Comparison of ENCODE assay signal across 7 mouse cellular contexts in the genomic region with DNA sequence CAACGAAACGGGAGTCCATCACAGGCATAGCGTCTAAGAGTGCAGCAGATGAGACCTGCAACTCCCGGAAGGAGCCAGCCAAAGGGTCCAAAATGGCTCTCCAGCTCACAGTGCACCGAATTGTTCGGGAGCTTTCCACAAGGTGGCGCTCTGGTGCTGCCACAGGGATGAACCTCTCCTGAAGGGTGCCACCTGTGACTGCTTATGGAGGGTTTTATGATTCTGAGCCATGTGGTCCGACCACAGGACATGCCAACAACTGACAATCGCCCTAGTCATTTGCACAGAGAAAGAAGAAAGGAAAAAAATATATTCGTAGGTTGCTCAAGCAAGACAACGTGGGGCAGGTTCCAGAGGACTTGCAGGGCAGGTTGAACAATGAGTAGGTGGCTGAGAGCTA.
DNase-seq lines count a peak whose midpoint lies in the region; TF ChIP-seq lines count a peak whose summit lies in the region.

No protein-coding gene starts in this region.

- H3K4me3 ChIP-seq in ES-Bruce4 (ENCODE audit: low read depth, low read length): no peak overlapping the region
- H3K4me3 ChIP-seq in embryonic facial prominence, embryonic 10.5 days: no peak overlapping the region

- H3K27ac ChIP-seq in ES-Bruce4 (ENCODE audit: insufficient read depth, low read length): no peak overlapping the region
- no peak overlapping the region for H3K27ac ChIP-seq in embryonic facial prominence, embryonic 10.5 days (replicated peaks)

- H3K9ac ChIP-seq in ES-Bruce4 (ENCODE audit: low read depth, poor library complexity, severe bottlenecking): no peak overlapping the region

- H3K4me1 ChIP-seq in ES-Bruce4 (ENCODE audit: control insufficient read depth, insufficient read depth, low read length): no peaks in the 10 kb centered on the region
- no peaks in the 10 kb centered on the region for H3K4me1 ChIP-seq in embryonic facial prominence, embryonic 10.5 days

- H3K36me3 ChIP-seq in ES-Bruce4 (ENCODE audit: control insufficient read depth, insufficient read depth, low read length, poor library complexity, severe bottlenecking): no peaks in the 10 kb centered on the region
- no peaks in the 10 kb centered on the region for H3K36me3 ChIP-seq in embryonic facial prominence, embryonic 10.5 days (replicated peaks)

- TF ChIP-seq EP300 in ES-Bruce4 (IDR thresholded peaks at IDR 0.05; ENCODE audit: insufficient read depth, low read depth, low read length): no peak

- peak; percentile 11 for DNase-seq in adrenal gland, adult 8-10 months
- DNase-seq in embryonic facial prominence, embryonic 10.5 days (ENCODE audit: low spot score): peak; percentile 76
- DNase-seq in heart, postnatal 14 days: peak; percentile 68 to 79
- peak; percentile 80 for DNase-seq in layer of hippocampus, adult 9-10 months (ENCODE audit: low spot score)
- DNase-seq in lung, postnatal 36 days: peak; percentile 85
- peak; percentile 49 to 81 for DNase-seq in spleen, postnatal 10 days (ENCODE audit: low spot score in 2 of 2)

- no peaks in the 10 kb centered on the region for H3K9me3 ChIP-seq in ES-Bruce4 (replicated peaks; ENCODE audit: control insufficient read depth, insufficient read depth, low read length, poor library complexity, severe bottlenecking)
- H3K9me3 ChIP-seq in embryonic facial prominence, embryonic 10.5 days: no peaks in the 10 kb centered on the region

- no peaks in the 10 kb centered on the region for H3K27me3 ChIP-seq in ES-Bruce4 (ENCODE audit: control insufficient read depth, insufficient read depth, low read length, poor library complexity, severe bottlenecking)
- H3K27me3 ChIP-seq in embryonic facial prominence, embryonic 10.5 days (replicated peaks; ENCODE audit: low read depth, poor library complexity, severe bottlenecking): no peaks in the 10 kb centered on the region

- 49% methylated on average over 11 of the region's 11 CpGs for WGBS in embryonic facial prominence, embryonic 10.5 days

- TF ChIP-seq CTCF in ES-Bruce4 (IDR thresholded peaks at IDR 0.05; ENCODE audit: low read depth, low read length): peak; percentile 92

- no peak for TF ChIP-seq POLR2A in ES-Bruce4 (IDR thresholded peaks at IDR 0.05; ENCODE audit: insufficient read depth, low read length)

- intact Hi-C loops in heart, postnatal 14 days (cut with DNase I): no loop called here

Comparison
In these comparisons a context has a peak if more than half of its experiments do, and no peak if none do; other contexts are left out.
1. DNase-seq: peak in every context shown above with its lines; median percentile 85 in lung, postnatal 36 days; 80 in layer of hippocampus, adult 9-10 months; 76 in embryonic facial prominence, embryonic 10.5 days; 74 in heart, postnatal 14 days; 65 in spleen, postnatal 10 days; 11 in adrenal gland, adult 8-10 months.